ENCODE assay signal across 19 mouse cellular contexts in genomic region chr6:87287251-87287650, GRCm38 (mm10).
"Had no signal": no experiment of that assay in that cellular context is flagged by ENCODE, and none has a peak within 500 bp of the region (broad histone marks: within the 10 kb centered on the region; RNA-seq: fewer than 3 reads in every experiment).

No protein-coding gene starts in this region.

- H3K4me2 ChIP-seq: liver, embryonic 11.5 days; liver, embryonic 13.5 days; liver, embryonic 15.5 days; midbrain, embryonic 11.5 days; midbrain, embryonic 13.5 days; midbrain, embryonic 15.5 days; neural tube, embryonic 13.5 days; neural tube, embryonic 15.5 days had no signal

- ATAC-seq: liver, postnatal 0 days; midbrain, embryonic 13.5 days; midbrain, embryonic 15.5 days had no signal

- H3K4me3 ChIP-seq: liver, embryonic 13.5 days; liver, embryonic 15.5 days; megakaryocyte, embryonic 14.5 days; midbrain, embryonic 13.5 days; midbrain, embryonic 15.5 days; neural tube, embryonic 13.5 days; neural tube, embryonic 15.5 days had no signal

- H3K36me3 ChIP-seq: liver, embryonic 13.5 days; liver, embryonic 15.5 days; midbrain, embryonic 15.5 days had no signal

- H3K9ac ChIP-seq: liver, embryonic 13.5 days; liver, embryonic 15.5 days; liver, postnatal 0 days; midbrain, embryonic 13.5 days; midbrain, embryonic 15.5 days; neural tube, embryonic 13.5 days; neural tube, embryonic 15.5 days had no signal

- H3K27me3 ChIP-seq: liver, embryonic 13.5 days; liver, embryonic 15.5 days; midbrain, embryonic 13.5 days; midbrain, embryonic 15.5 days; neural tube, embryonic 13.5 days; neural tube, embryonic 15.5 days had no signal

- H3K9me3 ChIP-seq: liver, embryonic 13.5 days; liver, embryonic 15.5 days; midbrain, embryonic 13.5 days; midbrain, embryonic 15.5 days; neural tube, embryonic 13.5 days; neural tube, embryonic 15.5 days had no signal

- DNase-seq: liver, embryonic 13.5 days; liver, postnatal 0 days; retina, postnatal 1 day; right cerebral cortex, adult 18-20 months; right cerebral cortex, postnatal 25 days; right cerebral cortex, postnatal 4 days; spleen, adult 18-20 months; thymus, adult 18-20 months; thymus, postnatal 14 days; thymus, postnatal 36 days had no signal

- H3K27ac ChIP-seq: liver, embryonic 13.5 days; liver, embryonic 15.5 days; macrophage; midbrain, embryonic 13.5 days; midbrain, embryonic 15.5 days; neural tube, embryonic 13.5 days; neural tube, embryonic 15.5 days had no signal

- H3K4me1 ChIP-seq: liver, embryonic 13.5 days; liver, embryonic 15.5 days; midbrain, embryonic 13.5 days; midbrain, embryonic 15.5 days had no signal
